Mouse (Mus musculus): ENCODE measurements around the gene Prrc2a. TPM values are rescaled to one million over a fixed set of nuclear protein-coding genes. Genes with fewer than 3 reads are reported as not detected.

Prrc2a gene
- 155 TPM in 2 replicates for polyA plus RNA-seq (2015; fragmentation: Nextera tagmentation; extraction: Ambion mirVana)

- peak within 1 kb of the TSS; percentile 93 for H3K27ac ChIP-seq (replicated peaks)
- H3K4me2 ChIP-seq: peak within 1 kb of the TSS; percentile 95
- under 1% methylated on average over 68 of the region's 89 CpGs for WGBS
- H3K4me1 ChIP-seq: peaks cover 42% of the 10 kb centered on the region
- peak within 1 kb of the TSS; percentile 99 for H3K4me3 ChIP-seq (replicated peaks)
- ATAC-seq (ENCODE audit: low FRiP score): peak; percentile 96
- H3K27me3 ChIP-seq (replicated peaks): no peaks in the 10 kb centered on the region
- peaks cover 24% of the 10 kb centered on the region for H3K36me3 ChIP-seq
- peak within 1 kb of the TSS; percentile 100 for H3K9ac ChIP-seq (replicated peaks)
- H3K9me3 ChIP-seq (replicated peaks): no peaks in the 10 kb centered on the region
Observed at GRCm38 (mm10) chr17:35164568-35165450, at the start of gene Prrc2a. Gene Prrc2a (minus strand): TSS chr17:35164897.

- H3K36me3 ChIP-seq: no peaks in the 10 kb centered on the region
- 93% methylated on average over 5 of the region's 5 CpGs for WGBS
- ATAC-seq (ENCODE audit: low FRiP score): no peak
Observed at GRCm38 (mm10) chr17:35213071-35213470, 48.4 kb upstream of the Prrc2a start.

DNA sequence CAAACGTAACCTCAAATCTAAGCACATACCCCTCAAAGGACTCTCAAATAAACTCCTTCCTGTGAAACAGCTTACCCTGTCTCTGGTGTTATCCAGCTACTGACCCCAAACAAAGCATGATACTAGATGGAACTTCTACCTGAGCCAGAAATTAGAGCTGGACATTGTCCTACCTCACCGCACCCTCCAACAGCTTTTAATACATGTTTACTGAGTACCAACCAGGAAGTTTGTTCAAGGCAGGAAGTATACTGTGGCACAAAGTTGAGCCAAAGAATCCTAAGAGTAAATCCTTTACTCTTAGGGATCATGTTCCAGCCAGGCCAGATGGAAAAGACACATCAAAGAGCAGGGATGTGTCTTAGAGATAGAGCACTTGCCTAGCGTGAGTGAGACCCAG, 45.9 kb upstream of the Prrc2a start:
- Histone ChIP-seq H3K9ac (replicated peaks) (no peak overlapping the region), H3K4me3 (replicated peaks) (no peak overlapping the region), H3K4me1 (no peaks in the 10 kb centered on the region), H3K9me3 (replicated peaks) (no peaks in the 10 kb centered on the region), H3K27me3 (replicated peaks) (no peaks in the 10 kb centered on the region), H3K36me3 (no peaks in the 10 kb centered on the region), H3K27ac (replicated peaks) (no peak overlapping the region), H3K4me2 (no peak overlapping the region)
- WGBS: 74% methylated on average over 3 of the region's 3 CpGs
- ATAC-seq (ENCODE audit: low FRiP score): no peak

More at GRCm38 (mm10) chr17:35213071-35213470, 48.4 kb upstream of the Prrc2a start:
- Histone ChIP-seq H3K4me1 (no peaks in the 10 kb centered on the region), H3K27me3 (replicated peaks) (no peaks in the 10 kb centered on the region), H3K27ac (replicated peaks) (no peak overlapping the region), H3K4me3 (replicated peaks) (no peak overlapping the region), H3K9me3 (replicated peaks) (no peaks in the 10 kb centered on the region), H3K4me2 (no peak overlapping the region), H3K9ac (replicated peaks) (no peak overlapping the region)

DNA sequence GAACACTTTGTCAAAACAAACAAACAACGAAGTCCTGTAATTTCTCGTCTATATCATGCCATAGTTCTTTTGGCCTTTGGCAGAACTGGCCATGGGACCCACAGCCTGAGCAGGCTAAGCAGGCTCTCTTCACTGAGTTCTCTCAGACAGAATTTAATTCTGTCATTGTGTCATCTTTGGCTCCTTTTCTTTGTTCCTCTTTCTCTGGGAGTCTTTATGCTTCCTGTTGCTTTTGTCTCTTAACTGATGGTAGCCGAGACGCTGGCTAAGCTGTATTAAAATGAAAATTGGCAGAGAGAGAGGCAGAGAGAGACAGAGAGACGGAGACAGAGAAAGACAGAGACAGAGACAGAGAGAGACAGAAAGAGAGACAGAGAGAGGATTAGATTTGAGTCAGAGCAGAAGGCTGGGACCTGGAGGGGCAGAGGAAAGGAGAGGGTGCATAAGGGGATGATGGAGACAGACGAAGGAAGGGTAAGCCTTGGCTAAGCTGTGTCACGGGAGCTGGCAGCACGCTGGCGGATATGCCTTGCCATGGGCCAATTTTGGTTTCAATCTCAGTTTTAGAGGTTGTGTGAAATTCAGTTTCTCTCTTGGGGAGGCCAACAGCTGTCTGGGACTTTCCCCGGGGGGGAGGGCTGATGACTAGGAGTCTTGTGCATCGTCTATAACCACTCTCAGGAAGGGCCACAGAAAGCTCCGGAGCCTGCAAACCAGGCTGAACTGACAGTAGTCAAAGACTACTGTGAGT, 45.3 kb upstream of the Prrc2a start:
- H3K9ac ChIP-seq (replicated peaks): no peak overlapping the region
- no peaks in the 10 kb centered on the region for H3K9me3 ChIP-seq (replicated peaks)
- no peak for ATAC-seq (ENCODE audit: low FRiP score)
- H3K36me3 ChIP-seq: no peaks in the 10 kb centered on the region
- H3K27ac ChIP-seq (replicated peaks): no peak overlapping the region
- WGBS: 76% methylated on average over 12 of the region's 12 CpGs
- H3K4me3 ChIP-seq (replicated peaks): no peak overlapping the region
- 0 out of 2 replicates have a peak, but pooled peaks cover 5% of the 10 kb centered on the region for H3K27me3 ChIP-seq (replicated peaks)
- H3K4me1 ChIP-seq: no peaks in the 10 kb centered on the region
- H3K4me2 ChIP-seq: no peak overlapping the region

DNA sequence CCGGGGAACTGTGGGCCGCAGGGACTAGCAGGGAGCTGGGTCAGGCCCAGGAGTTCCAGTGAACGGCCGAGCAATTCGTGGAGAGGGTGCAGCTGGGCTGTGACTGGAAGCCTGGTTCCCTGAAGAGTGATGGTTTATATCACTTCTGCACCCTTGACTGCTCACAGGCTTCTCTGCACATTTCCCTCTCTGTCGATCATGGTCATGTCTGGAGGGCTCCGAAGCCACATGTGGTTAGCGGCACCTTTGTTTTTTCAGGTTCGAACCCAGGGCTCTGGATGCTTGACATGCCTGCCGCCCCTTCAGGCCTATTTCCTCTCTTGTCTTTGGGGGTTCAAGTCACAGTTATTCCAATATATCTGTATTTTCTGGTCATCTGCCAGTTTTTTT, 40.7 kb upstream of the Prrc2a start:
- no peak overlapping the region for H3K27ac ChIP-seq (replicated peaks)
- H3K4me1 ChIP-seq: no peaks in the 10 kb centered on the region
- no peak overlapping the region for H3K9ac ChIP-seq (replicated peaks)
- H3K36me3 ChIP-seq: no peaks in the 10 kb centered on the region
- H3K4me2 ChIP-seq: no peak overlapping the region
- no peaks in the 10 kb centered on the region for H3K9me3 ChIP-seq (replicated peaks)
- ATAC-seq (ENCODE audit: low FRiP score): no peak
- H3K27me3 ChIP-seq (replicated peaks): peaks cover 24% of the 10 kb centered on the region
- no peak overlapping the region for H3K4me3 ChIP-seq (replicated peaks)
- WGBS: 56% methylated on average over 10 of the region's 10 CpGs

- H3K27ac ChIP-seq (replicated peaks): no peak within 1 kb of the TSS
- peaks cover 24% of the 10 kb centered on the region for H3K27me3 ChIP-seq (replicated peaks)
- ATAC-seq (ENCODE audit: low FRiP score): no peak
- H3K9me3 ChIP-seq (replicated peaks): no peaks in the 10 kb centered on the region
- H3K4me2 ChIP-seq: no peak within 1 kb of the TSS
- H3K4me1 ChIP-seq: no peaks in the 10 kb centered on the region
- no peaks in the 10 kb centered on the region for H3K36me3 ChIP-seq
- 36% methylated on average over 20 of the region's 20 CpGs for WGBS
- no peak within 1 kb of the TSS for H3K9ac ChIP-seq (replicated peaks)
- no peak within 1 kb of the TSS for H3K4me3 ChIP-seq (replicated peaks)
Observed at GRCm38 (mm10) chr17:35204494-35205379, 40.0 kb upstream of the Prrc2a start, which contains the start of gene Lta. Gene Lta (minus strand): TSS chr17:35205351.

- 82% methylated on average over 4 of the region's 4 CpGs for WGBS
- ATAC-seq (ENCODE audit: low FRiP score): no peak
Observed at GRCm38 (mm10) chr17:35202442-35202841, 37.7 kb upstream of the Prrc2a start.

DNA sequence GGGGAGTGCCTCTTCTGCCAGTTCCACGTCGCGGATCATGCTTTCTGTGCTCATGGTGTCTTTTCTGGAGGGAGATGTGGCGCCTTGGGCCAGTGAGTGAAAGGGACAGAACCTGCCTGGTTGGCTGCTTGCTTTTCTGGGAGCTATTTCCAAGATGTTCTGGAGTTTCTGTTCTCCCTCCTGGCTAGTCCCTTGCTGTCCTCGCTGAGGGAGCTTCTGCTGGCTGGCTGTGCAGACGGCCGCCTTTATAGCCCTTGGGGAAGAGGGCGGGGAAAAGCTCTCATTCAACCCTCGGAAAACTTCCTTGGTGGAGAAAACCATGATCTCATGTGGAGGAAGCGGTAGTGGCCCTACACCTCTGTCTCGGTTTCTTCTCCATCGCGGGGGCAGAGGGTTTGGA, 37.1 kb upstream of the Prrc2a start, which contains the start of gene Tnf:
Gene Tnf (minus strand): TSS at position 221 of the 400 bp plus-strand sequence.
- Histone ChIP-seq H3K4me3 (replicated peaks) (no peak within 1 kb of the TSS), H3K27ac (replicated peaks) (no peak within 1 kb of the TSS), H3K9me3 (replicated peaks) (no peaks in the 10 kb centered on the region), H3K27me3 (replicated peaks) (peaks cover 35% of the 10 kb centered on the region), H3K9ac (replicated peaks) (no peak within 1 kb of the TSS), H3K36me3 (no peaks in the 10 kb centered on the region), H3K4me1 (no peaks in the 10 kb centered on the region), H3K4me2 (no peak within 1 kb of the TSS)
- ATAC-seq (ENCODE audit: low FRiP score): no peak
- WGBS: 37% methylated on average over 13 of the region's 13 CpGs

More at GRCm38 (mm10) chr17:35202442-35202841, 37.7 kb upstream of the Prrc2a start:
- Histone ChIP-seq H3K27ac (replicated peaks) (no peak overlapping the region), H3K27me3 (replicated peaks) (peaks cover 30% of the 10 kb centered on the region), H3K4me1 (no peaks in the 10 kb centered on the region), H3K36me3 (no peaks in the 10 kb centered on the region), H3K4me3 (replicated peaks) (no peak overlapping the region), H3K9me3 (replicated peaks) (no peaks in the 10 kb centered on the region), H3K4me2 (no peak overlapping the region), H3K9ac (replicated peaks) (no peak overlapping the region)

- 77% methylated on average over 11 of the region's 11 CpGs for WGBS
- no peaks in the 10 kb centered on the region for H3K9me3 ChIP-seq (replicated peaks)
- no peak overlapping the region for H3K4me2 ChIP-seq
- no peaks in the 10 kb centered on the region for H3K36me3 ChIP-seq
- ATAC-seq (ENCODE audit: low FRiP score): no peak
- H3K4me1 ChIP-seq: peaks cover 3% of the 10 kb centered on the region
- H3K4me3 ChIP-seq (replicated peaks): no peak overlapping the region
- H3K27ac ChIP-seq (replicated peaks): no peak overlapping the region
- H3K9ac ChIP-seq (replicated peaks): no peak overlapping the region
- peaks cover 41% of the 10 kb centered on the region for H3K27me3 ChIP-seq (replicated peaks)
Observed at GRCm38 (mm10) chr17:35201128-35201527, 36.4 kb upstream of the Prrc2a start.

- no peaks in the 10 kb centered on the region for H3K9me3 ChIP-seq (replicated peaks)
- H3K27ac ChIP-seq (replicated peaks): no peak overlapping the region
- H3K4me3 ChIP-seq (replicated peaks): no peak overlapping the region
- H3K36me3 ChIP-seq: no peaks in the 10 kb centered on the region
- H3K4me1 ChIP-seq: peaks cover 10% of the 10 kb centered on the region
- no peak overlapping the region for H3K4me2 ChIP-seq
- ATAC-seq (ENCODE audit: low FRiP score): no peak
- H3K9ac ChIP-seq (replicated peaks): no peak overlapping the region
- H3K27me3 ChIP-seq (replicated peaks): peaks cover 48% of the 10 kb centered on the region
- WGBS: 90% methylated on average over 11 of the region's 11 CpGs
Observed at GRCm38 (mm10) chr17:35200398-35200797, 35.7 kb upstream of the Prrc2a start.

DNA sequence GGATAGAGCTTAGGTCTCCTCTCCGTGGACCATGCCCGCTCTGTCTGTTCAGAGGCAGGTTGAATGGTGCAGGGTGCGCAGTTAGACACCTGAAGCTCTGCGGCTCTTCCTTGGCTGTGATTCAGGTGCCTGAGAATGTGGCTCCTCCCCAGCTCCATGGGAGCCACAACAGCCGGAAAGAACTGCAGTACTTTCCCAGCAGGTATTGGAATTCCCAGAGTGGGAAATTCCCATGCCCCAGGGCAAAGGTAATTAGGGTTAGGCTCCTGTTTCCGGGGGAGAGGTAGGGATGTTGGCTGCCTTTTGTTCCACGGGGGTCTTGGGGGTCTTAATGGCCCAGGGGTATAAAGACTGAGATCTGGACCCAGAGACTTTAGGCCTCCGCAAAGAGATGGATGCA, 34.2 kb upstream of the Prrc2a start:
- ATAC-seq (ENCODE audit: low FRiP score): no peak
- H3K4me3 ChIP-seq (replicated peaks): no peak overlapping the region
- H3K27me3 ChIP-seq (replicated peaks): peaks cover 50% of the 10 kb centered on the region

More for the DNA sequence above, 34.2 kb upstream of the Prrc2a start:
- H3K9me3 ChIP-seq (replicated peaks): no peaks in the 10 kb centered on the region
- H3K4me2 ChIP-seq: no peak overlapping the region
- H3K9ac ChIP-seq (replicated peaks): no peak overlapping the region
- WGBS: 21% methylated on average over 8 of the region's 8 CpGs
- no peak overlapping the region for H3K27ac ChIP-seq (replicated peaks)
- peaks cover 16% of the 10 kb centered on the region for H3K4me1 ChIP-seq
- no peaks in the 10 kb centered on the region for H3K36me3 ChIP-seq

All from neural tube, embryonic 15.5 days (tissue).